Mouse (Mus musculus) hematopoietic stem cell, adult 5-6 weeks (primary cell): ENCODE measurements at regions not wholly inside any gene's neighbourhood (a gene's known extent, or its start where the extent isn't known, plus 50 kb on each side); places are given as distances from the start of the nearest gene placed in this dataset.
A peak's percentile ranks its signal among the peaks of the same experiment; 100 is the strongest.

ENCODE experiments used
- ATAC-seq, 2 experiments: fragments of 125-278 bp in 1 of 2; replicated peaks in 1 of 2; 2 replicates each; pipeline ENCODE4 v1.8.0; 2016 to 2017; ENCODE audit warnings: inconsistent platforms in 2 of 2, mild to moderate bottlenecking in 2 of 2, moderate number of reproducible peaks in 2 of 2, low read depth in 1 of 2, moderate TSS enrichment in 1 of 2; ENCODE audit not compliant: low FRiP score in 2 of 2, poor library complexity in 2 of 2, severe bottlenecking in 2 of 2, insufficient read depth in 1 of 2, low TSS enrichment in 1 of 2

GRCm38 (mm10) chr10:99437060-99437459, 174.0 kb downstream of the Dusp6 start:
- ATAC-seq: no peak

- no peak for ATAC-seq
Measured at GRCm38 (mm10) chr10:99440169-99440568, 177.1 kb downstream of the Dusp6 start.

GRCm38 (mm10) chr10:99441014-99441413, 178.0 kb downstream of the Dusp6 start:
- peak; percentile 78 to 91 for ATAC-seq

GRCm38 (mm10) chr10:99441931-99442330, 178.9 kb downstream of the Dusp6 start:
- no peak for ATAC-seq

GRCm38 (mm10) chr10:99443453-99444170, 180.6 kb downstream of the Dusp6 start:
- ATAC-seq: peak; percentile 79 to 84; a peak in 3 of 4 replicates

DNA sequence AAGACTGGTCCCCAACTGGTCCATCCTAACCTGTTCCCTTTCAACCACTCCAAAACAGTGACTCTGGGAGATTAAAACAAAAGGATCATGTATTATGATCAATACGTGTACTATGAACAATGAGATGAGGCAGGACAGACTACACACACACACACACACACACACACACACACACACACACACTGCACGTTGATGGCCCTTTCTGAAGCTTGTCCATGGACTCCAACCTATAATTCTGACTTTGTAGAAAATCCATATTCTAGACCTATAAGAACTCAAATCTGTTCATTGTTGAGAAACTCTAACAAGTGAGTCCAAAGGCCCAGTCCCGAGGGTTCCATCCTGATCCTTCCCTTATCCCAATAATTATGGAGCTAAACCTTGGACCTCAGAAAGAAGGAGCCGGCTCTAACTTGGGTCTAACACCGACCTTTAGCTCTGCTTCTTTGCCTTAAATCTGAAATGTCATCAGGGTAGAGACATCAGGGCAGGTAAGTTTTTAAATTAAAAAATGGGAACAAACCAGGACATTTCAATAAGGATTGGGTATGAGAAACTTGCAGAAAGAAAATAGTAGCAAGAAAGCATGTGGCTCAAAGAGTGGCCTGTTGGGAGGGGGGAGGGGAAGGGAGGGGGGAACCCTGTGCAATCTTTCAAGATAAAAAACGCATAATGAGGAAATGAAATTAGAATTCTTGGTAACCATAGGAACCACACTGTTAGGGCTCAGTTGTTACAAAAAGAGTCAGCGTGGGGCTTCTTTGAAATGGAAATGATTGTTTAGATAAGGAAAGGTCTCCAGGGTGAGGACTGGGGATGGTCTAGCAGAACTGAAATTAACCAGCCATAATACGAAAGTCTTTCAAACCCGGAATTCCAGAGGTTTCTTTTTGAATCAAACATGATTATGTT, 187.9 kb downstream of the Dusp6 start:
- peak; percentile 64 to 78 for ATAC-seq

DNA sequence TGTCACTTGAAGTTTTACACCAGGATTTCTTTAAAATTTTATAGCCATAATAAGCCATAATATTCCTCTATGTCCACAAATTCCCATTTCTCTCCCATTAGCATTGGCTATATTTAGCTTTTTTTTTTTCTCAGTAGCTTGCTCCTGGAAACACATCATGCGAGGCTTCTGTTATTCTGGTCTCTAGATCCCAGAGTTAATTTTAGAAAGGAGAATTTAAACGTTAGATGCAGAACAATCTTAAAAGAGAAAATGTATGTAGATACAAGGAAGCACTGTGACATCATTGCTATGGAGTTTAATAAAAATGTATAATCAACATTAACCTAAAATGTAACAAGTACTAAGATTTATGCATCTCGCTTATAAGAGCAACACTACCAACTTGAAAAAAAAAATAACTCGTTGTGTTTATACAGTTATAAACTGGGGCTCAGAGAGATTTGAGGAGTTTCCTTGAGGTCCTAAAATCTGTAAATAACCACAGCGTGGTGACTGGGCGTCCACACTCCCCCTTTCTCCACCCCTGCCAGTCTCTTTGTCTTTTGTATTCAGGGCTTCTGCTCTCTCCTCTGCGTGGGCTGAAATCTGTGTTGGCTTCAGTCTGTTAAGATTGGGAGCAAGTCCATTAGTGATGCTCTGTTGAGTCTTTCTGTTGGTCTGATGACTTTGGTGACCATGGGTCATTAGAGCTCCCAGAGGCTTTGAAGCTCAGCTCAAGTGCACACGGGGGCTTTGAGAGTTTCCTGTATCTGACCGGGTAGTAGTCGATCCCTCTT, 188.8 kb downstream of the Dusp6 start:
- no peak for ATAC-seq

DNA sequence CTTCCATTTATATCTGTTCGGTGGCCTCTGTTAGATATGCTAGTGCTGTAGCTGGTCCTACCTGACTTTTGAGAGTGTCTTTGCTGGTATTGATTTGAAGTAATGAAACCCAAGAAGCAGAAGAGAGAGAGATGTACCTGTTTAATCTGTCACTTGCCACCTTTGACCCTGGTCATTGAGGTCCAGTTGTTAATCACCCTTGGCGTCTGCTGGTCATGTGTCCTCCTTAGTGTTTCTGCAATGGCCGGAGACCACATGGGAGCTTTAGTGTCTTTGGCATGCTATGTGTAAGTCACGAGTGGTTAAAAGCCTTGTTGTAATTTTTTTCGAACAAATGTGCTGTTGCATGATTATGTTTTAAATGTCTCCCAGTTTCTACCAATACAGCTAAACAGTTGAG, 193.1 kb downstream of the Dusp6 start:
- ATAC-seq: no peak

GRCm38 (mm10) chr10:99458047-99458446, 195.0 kb downstream of the Dusp6 start:
- no peak for ATAC-seq

DNA sequence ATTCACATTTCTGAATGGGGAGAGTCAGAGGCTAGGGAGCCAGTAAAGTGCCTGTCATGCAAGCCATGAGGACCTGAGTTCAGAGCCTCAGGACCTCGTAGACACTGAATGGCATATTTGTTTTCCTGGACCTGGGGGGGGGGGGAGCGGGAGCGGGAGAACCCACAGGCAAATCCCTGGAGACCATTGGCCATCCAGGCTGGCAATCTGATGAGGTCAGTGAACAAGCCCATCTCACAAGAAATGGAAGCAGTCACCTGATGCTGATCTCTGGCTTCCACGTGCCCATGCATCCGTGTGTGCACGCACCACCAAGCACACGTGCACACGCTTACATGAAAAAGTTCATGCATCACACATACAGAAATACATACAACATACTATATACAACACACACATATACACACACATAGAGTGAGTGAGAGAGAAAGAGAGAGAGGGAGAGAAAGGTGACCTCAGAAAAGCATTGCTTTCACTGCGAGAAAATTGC, 196.2 kb downstream of the Dusp6 start:
- no peak for ATAC-seq

DNA sequence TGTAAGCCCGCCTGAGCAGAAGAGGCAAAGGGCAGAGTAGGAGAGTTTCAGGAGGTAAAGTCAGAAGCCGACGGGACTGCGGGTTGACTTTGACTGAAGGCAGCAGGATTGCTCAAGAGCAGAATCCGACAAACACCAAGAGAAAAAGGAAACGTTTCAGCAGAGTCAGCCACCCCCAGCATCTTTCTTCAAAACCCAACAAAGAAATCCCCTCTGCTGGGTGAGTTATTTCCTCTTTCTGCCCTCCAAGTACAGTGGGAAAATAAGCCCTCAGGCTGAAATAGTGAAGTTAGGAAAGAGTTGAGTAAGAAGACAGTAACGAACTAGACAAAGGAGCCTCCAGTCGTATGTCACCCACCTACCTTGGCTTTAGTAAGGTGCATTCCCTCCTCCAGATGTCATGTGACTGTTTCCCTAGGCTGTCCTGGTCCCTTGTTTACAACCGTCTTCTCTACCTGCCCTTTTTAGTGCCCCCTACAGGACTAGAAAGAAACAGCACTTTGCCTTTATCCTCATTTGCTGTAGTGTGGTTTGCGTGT, 196.9 kb downstream of the Dusp6 start:
- ATAC-seq: peak; percentile 70 to 72

DNA sequence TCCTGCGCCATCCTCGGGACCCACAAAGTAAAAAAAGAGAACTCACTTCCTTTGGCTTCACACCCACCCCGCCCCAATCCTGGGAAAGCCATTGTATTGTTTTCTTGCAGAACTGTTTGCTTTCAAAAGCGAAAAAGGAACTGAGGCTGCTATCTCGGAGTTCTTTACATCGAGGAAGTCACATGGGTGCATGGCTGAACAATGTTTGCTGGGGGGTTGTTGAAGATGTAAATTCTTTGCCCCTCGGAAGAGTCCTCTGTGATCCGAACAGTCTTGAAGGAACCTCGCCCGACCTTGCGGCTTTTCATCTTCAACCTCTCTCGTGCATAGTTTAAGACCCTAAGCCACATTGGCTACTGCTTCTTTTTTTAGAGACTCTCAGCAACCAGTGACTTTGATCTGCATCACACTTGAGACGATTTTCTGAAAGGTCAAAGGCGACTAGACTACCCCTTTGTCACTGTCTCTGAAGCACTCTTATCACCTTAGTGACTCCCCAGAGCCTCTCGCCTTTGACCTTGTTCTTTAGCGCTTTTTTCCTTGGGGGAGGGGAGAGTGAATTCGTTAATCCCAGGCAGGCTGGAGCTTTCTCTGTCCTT, 197.9 kb downstream of the Dusp6 start:
- ATAC-seq: peak; percentile 2 to 5; a peak in 1 of 4 replicates

GRCm38 (mm10) chr10:99461446-99461966, 198.5 kb downstream of the Dusp6 start:
- peak; percentile 58 to 70 for ATAC-seq

- no peak for ATAC-seq
Measured at GRCm38 (mm10) chr10:99466695-99467094, 203.7 kb downstream of the Dusp6 start.

- peak; percentile 74 to 86 for ATAC-seq
Measured at GRCm38 (mm10) chr10:99467319-99467842, 204.3 kb downstream of the Dusp6 start.

DNA sequence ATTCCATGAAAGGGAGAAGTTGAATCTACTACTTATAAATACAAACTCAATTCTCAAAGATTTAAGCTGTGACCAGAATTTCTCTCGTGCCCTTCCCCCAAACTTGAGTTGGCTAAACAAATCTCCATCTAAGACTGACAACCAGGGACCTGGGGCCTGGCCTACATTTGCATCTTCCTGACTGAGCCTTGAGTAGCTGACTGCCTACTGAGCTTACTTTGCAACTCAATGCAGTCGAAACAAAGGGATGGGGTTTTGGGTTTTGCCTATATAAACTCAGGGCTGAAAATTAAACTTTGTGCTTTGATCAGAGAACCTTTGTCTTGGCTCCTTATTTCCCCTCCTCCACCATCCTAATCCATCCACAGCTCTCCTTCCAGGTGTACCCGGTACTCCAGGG, 205.9 kb downstream of the Dusp6 start:
- ATAC-seq: no peak
